Mouse (Mus musculus): ENCODE results near the gene Cyp2d9.
"Not testable (repeated sequence)": the region's sequence is repeated elsewhere in the genome, so short reads cannot be mapped to it uniquely, and the experiment has no call there.

The Cyp2d9 gene

DNA sequence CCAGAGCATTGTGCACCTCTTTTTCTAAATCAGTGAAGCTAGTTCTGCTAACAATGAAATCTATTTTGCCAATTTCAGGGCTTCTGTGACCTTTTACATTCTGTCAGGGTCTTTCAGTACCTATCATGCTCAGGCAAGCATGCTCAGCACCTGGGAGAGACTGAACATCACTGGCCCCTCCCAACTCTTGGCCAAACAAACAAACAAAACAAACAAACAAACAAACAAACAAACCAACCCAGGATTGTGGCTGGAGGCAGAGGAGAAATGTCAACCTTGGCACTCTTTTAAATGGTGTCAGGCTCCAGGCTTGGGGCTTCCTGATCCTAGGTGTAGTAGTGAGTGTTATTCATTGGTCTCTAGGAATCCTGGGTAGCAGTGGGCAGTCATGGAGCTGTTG, at the start of gene Cyp2d9:
Gene Cyp2d9 (plus strand): TSS at position 301 of the 400 bp plus-strand sequence.
- DNase-seq (ENCODE audit: low spot score): no peak

DNA sequence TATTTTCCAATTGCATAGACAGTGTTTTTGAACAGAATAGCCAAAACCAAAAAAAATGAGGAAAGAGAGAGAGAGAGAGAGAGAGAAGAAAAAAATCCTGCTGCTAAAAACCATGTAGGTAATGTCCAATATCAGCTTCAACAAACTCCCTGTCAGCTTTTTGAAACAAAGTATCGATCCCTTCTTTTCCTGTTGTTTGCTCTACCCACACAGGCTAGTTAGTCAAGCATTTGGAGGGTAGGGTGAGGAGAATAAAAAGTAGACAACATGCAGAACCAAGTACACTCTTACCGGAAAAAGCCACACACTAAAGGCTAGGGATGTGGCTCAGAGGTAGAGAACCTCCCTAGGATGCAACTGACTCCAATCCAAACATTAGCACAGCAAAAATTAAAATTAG, 47.5 kb upstream of the Cyp2d9 start:
- no peak for DNase-seq (ENCODE audit: low spot score)

DNA sequence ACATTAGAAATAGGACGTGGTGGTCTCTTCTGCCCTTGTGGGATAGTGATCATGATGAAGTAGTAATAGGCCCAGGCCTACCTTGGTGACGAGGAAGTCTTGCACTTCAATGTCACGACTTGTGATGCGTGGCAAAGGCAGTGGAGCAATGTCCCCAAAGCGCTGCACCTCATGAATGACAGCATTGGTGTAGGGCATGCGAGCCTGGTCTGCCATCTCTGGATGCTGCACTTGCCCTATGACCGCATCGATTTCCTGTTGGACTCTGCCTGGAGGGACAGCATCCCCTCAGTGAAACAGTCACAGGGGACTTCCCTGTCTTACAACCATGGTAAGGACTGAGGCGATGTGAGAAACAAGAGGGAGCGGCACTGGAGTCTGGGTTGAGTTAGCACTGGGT, 43.3 kb upstream of the Cyp2d9 start:
- not testable (repeated sequence) for DNase-seq (ENCODE audit: low spot score)

DNA sequence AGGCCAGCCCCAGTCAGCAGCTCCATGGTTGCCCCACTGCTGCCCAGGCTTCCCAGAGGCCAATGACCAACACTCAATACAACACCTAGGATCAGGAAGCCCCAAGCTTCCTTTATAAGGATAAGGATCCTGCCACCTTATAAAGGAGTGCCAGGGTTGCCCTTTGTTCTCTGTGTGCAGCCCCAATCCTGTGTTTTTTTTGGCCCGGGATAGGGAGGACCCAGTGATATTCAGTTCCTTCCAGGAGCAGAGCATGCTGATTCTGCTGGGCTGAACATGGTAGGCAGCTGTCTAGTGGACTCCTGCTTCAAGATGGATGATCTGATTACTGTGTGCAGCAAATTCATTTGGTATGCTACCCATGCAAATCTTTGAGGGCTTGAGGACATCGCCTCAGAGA, 39.3 kb upstream of the Cyp2d9 start, which contains the start of gene Cyp2d11:
Gene Cyp2d11 (minus strand): TSS at position 101 of the 400 bp plus-strand sequence.
- not testable (repeated sequence) for DNase-seq (ENCODE audit: low spot score)

DNA sequence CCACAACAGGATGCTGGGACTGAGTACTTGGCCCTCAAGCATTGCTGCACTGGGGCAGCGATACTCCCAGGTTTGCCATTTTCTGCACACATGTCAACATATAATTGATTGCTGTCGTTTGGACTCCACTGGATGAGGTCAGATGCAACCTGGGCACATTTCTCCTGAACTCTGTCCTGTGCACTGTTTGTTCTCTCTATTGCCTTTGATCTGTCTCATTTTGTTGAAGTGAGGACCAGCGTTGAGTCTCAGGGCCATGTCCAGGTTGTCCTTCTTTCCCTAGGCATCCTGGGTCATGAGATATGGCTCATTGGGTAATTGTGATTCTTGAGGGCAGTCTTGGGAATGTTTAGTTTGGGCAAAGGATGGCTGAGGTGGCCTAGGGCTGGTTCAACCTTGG, 37.3 kb upstream of the Cyp2d9 start:
- DNase-seq (ENCODE audit: low spot score): not testable (repeated sequence)

DNA sequence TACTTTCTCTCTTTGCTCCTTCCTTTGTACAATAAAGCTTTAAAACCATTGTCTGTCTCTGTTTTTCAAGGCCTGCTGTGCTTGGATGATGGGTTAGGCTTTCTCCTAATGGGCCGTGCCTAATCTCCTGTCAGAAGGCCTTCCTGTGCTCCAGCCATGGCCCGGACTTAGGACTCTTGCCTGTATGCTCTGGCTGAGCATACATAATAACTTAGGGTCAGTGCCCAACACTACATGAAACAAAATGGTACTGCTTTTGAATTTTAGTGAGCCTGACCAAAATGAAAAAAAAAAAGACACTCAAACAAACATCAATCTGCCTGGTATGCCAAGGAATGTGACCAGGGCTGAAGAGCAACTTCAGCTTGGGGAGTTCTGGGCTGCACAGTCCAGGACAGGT, 31.7 kb upstream of the Cyp2d9 start:
- no peak for DNase-seq (ENCODE audit: low spot score)

DNA sequence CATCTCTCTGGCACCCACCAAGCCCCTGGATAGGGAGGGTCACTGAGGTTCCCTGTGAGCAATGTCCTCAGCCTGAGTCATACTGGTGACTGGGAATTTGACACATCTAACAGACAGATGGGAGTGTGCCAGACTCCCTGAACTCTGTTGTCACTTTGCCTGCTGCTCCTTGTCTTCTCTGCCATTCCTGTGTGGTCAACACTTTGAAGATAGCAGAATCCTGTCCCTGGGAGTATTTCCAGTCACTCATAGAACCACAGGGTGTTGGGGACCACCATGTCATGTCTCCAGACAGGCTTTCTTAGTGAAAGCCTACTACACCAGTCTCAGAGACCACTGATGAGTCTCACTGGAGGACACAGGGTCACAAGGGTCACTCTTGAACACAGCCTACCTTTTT, 31.1 kb upstream of the Cyp2d9 start:
- DNase-seq (ENCODE audit: low spot score): no peak

DNA sequence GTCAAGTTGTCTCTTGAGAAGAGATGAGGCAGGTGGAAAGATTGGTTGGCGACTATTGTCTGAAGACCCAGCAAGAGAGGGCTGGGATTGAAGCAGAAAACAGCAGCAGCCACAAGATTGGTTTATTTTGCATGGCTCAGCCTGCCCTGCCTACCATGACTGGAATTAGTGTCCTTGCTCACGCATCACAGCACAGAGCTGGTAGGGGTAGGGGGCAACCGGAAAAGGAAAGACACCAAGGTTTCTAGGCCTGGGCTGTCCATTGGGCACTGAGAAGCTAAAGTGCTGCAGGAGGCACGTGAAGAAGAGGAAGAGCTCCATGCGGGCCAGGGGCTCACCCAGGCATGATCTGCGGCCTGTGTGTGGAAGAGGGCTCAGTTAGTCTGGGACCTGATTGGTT, 30.5 kb upstream of the Cyp2d9 start:
- no peak for DNase-seq (ENCODE audit: low spot score)

DNA sequence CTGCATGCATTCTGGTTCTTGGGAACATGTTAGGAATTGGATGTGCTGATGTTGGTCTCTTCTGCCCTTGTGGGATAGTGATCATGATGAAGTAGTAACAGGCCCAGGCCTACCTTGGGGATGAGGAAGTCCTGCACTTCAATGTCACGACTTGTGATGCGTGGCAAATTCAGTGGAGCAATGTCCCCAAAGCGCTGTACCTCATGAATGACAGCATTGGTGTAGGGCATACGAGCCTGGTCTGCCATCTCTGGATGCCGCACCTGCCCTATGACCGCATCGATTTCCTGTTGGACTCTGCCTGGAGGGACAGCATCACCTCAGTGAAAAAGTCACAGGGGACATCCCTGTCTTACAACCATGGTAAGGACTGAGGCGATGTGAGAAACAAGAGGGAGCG, 29.6 kb upstream of the Cyp2d9 start:
- no peak for DNase-seq (ENCODE audit: low spot score)

DNA sequence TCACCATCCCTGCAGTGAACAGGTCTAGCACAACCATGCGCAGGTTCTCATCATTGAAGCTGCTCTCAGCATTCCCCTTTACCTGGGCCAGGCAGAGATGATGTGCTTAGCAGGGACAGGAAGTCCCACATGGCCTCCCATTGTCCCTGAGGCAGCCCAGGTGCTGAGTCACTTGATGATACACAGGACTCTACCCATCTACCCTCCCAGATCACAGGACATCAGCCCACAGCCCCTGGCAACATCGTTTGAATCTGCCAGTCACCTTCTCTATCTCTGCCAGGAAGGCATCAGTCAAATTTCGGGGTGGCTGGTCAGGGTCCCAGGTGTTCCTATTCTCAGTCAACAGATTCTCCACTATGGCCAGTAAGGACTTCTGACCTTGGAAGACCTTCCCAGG, 29.1 kb upstream of the Cyp2d9 start:
- DNase-seq (ENCODE audit: low spot score): no peak

DNA sequence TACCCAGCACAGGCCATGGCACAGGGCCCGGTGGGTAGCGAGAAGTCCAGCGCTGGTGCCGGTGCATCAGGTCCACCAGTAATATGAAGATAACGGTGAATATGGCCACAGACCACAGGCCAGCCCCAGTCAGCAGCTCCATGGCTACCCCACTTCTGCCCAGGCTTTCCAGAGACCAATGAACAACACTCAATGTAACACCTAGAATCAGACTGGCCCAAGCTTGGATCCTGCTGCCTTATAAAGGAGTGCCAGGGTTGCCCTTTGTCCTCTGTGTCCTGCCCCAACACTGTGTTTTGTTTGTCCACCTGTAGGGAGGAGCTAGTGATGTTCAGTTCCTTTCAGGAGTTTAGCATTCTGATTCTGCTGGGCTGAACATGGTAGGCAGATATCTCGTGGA, 26.3 kb upstream of the Cyp2d9 start, which contains the start of gene Cyp2d10:
Gene Cyp2d10 (minus strand): TSS at position 215 of the 400 bp plus-strand sequence.
- DNase-seq (ENCODE audit: low spot score): no peak

DNA sequence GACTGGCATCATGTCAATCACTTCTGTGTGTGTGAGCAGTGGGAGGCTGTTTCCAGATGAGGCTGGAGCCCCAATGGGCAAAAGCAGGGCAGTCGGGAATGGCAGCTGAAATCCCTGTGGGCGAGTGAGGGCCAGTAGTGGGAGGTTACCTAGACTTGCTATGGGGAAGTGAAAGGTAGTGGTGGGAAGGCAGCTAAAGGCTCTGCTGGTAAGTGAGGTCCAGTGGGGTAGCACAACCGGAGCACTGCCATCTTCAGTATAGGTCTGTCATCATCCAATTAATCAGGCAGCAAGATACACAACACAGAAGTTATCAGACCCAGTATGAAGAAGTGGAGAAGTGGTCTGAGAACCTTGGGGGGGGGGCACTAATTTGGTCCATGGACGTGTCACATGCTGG, 25.7 kb upstream of the Cyp2d9 start:
- DNase-seq (ENCODE audit: low spot score): no peak

DNA sequence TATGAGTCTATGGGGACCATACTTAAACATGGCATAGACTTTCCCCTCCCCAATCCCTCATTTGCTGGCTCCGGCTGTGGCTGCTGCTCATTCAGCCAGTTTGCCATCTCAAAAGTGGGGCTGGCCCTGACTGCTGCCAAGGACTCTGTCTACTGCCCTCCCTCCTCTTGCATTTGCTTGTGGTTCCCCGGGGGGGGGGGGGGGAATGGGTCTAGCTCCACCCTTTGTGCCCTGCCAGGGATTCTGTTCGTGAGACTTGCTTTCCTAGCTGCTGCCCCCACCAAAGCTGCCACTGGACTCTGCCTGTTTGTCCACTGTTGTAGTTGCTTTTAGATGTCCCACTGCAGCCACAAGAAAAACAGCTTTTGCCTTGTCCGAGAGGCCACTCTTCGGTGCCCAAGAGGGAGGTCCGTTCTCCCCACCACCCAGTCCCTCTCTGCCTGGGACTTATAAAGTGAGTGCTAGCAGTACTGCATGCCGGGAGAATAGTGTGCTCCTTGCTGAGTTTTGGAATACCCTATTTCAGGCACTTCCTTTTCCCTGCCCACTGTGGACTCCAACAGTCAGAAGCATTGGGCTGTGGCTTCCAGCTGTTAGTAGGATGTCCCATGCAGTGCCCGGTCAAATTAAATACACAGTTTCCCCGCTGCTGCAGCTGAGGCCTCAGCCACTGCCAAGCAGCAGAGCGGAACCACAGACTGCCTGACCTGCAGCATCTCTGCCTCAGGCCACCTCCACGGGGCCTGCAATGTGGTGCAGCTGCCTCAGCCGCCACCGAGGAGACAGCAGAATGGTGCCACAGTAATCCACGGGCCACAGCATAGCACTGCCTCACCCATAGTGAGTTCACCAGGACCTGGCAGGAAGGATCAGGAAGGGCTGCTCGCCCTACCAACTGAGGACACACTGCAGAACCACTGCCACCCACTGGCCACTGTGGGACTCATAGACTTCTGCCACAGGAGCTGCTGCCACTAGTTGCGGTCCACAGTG, 16.1 kb upstream of the Cyp2d9 start:
- DNase-seq (ENCODE audit: low spot score): peak; percentile 84

DNA sequence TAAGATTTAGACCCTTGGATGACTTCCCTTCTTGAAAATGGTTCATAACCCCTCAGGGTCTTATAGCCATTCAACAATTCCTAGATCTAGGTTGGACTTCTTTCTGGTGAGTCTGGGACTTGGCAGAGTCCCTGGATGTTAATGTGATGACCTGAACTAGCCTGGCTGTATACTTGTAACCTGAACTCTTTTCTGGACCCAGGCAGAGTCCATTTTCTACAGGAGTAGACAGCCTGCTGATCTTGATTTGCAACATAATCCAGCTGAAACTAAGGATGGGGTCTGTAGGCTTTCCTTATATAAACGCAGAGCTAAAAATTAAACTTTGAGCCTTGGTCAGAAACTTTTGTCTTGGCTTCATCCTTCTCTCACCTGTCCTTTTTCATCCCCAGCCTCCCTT, 14.6 kb upstream of the Cyp2d9 start:
- no peak for DNase-seq (ENCODE audit: low spot score)

DNA sequence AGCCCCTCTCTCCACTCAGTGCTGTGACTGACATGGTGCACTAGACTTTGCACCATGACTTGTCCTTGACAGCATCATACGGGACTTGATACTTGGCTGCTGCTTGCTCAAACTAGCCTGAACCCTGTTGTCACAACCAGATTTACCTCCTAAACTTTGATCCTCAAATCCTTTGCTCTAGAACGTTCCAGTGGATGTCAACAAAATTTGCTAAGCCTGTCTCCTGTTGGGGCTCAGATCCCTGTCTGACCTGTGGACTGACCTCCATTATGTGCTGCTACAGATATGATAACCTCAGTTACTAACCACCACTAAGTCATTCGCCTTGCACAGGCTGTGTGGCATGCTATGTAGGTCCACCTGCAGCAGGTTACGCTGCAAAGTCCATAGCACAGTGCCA, 10.3 kb upstream of the Cyp2d9 start:
- no peak for DNase-seq (ENCODE audit: low spot score)

DNA sequence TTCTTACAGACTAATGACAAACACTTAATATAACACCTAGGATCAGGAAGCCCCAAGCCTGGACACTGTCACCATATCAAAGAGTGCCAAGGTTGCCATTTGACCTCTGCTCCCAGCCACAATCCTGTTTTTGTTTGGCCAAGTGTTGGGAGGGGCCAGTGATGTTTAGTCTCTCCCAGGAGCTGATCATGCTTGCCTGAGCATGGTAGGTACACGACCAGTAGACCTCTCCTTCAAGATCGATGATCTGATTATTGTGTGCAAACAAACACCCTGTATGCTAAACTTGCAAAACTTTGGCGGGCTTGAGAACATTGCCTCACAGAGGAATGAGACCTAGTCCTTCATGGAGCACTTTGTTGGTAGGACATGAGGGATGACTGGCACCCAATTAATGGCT, 9.8 kb upstream of the Cyp2d9 start:
- no peak for DNase-seq (ENCODE audit: low spot score)

DNA sequence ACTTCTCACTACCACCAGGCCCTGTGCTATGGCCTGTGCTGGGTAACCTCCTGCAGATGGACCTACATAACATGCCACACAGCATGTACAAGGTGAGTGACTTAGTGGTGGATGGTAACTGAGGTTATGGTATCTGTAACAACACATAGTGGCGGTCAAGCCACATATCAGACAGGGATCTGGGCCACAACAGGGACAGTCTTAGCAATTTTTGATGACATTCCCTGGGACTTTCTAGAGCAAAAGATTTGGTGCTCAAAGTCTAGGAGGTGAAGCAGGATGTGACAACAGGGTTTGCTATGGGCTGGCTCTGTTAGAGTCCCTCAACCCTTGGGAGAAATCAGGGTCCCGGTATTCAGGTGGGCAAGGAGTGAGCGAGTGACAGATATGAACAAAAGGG, 384 bp downstream of the Cyp2d9 start:
- no peak for DNase-seq (ENCODE audit: low spot score)

DNA sequence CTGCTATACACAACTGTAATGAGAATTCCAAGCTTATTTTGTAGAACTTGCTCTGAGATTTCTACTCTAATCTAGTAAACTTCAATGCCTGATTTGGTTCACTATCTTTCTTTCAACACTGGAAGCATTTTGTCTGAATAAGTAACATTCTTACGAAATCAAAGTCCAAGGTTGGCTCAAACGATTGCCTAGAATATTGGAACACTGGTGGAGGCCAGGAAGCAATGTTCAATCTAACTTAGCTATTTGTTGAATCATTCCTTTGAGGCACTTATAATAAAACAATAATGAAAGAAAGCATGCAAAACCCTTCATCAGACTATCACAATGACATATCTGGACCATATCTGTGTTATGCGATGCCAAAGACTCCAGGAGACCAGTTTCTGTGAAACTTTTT, 1.3 kb downstream of the Cyp2d9 start:
- DNase-seq (ENCODE audit: low spot score): no peak

DNA sequence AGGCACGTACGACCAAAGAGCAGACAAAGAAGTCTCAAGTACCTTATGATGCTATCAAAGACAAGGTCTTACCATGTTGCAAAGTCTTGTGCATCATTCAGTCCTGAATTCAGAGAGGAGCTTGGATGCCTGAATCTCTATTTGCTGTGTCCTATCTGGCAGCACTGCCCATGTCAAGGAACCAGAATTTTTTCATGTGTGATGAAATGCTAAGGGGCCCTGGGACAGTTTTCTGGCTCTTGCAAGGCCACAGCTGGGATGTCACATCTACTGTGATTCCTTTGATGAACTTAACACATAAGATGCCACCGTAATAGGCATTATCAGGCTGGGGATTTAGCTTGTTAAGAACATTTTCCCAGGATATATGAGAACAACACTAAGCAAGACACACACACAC, 1.8 kb downstream of the Cyp2d9 start:
- DNase-seq (ENCODE audit: low spot score): no peak

DNA sequence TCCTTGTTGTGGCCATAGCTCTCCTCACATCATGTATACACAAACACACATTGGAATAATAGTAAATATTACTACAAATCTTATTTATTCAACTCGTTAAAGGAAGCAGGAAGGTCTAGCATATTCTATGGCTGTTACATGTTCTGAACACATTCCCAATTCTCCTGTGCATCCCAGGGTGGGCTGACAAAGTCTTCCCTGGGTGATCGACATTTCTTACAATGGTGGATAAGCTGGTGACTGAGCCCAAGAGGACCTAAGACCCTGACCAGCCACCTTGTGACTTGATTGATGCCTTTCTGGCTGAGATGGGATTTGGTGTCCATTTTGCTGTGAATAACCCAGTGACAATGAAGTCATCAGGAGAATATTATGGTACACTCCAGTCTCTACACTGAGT, 2.4 kb downstream of the Cyp2d9 start:
- DNase-seq (ENCODE audit: low spot score): no peak

DNA sequence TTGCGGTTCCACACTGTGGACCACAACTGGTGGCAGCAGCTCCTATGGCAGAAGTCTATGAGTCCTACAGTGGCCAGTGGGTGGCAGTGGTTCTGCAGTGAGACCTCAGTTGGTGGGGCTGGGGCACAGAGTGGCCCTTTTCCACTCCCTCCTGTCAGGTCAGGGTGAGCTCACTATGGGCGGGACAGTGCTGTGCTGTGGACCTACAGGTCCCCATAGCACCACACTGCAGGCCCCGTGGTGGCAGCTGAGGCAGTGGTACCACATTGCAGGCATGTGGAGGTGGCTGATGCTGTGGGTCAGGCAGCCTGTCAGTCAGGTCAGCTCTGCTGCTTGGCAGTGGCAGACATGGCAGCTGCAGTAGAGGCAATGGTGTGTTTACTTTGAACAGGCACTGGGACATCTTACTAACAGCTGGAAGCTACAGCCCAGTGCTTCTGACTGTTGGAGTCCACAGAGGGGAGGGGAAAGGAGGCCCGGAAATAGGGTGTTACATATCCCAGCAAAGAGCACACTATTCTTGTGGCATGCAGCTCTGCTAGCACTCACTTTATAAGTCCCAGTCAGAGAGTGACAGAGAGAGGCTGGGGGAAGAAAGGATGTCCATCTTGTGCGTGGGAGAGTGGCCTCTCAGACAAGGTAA, 4.9 kb downstream of the Cyp2d9 start:
- no peak for DNase-seq (ENCODE audit: low spot score)

DNA sequence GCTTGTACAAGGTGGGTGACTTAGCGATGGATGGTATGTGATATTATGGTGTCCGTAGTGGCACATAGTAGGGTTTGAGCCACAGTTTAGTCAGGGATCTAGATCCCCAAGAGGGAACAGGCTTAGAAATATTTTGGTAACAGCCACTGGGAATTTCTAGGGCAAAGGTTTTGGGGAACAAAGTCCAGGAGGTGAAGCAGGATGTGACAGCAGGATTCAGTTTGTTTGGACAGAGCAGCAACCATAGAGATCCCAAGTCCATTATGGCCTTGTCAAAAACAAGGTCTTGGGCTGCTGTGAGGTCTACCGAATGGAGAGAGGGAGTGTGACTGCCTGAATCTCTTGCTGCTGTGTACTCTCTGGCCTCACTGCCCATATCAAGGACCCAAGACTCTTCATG, 10.4 kb downstream of the Cyp2d9 start:
- no peak for DNase-seq (ENCODE audit: low spot score)

DNA sequence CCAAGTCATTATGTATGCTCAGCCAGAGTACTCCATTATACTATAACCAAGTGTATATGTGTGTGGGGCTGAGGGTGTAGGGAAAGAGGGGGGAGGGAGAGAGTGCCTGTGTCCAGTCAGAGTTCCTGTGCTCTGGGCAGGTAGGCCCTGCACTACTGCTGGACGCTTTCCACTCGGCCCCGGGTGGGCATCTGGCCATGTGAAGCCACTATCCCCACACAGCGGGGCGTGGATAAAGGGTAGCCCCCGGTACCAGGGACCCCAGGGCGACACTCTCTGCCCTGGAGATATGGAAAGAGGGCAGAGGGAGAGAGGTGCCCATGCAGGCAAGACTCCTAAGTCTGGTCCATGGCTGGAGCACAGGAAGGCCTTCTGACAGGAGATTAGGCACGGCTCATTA, 12.0 kb downstream of the Cyp2d9 start:
- no peak for DNase-seq (ENCODE audit: low spot score)
